Mouse (Mus musculus) retina, adult 2 months (tissue): Measurements from ENCODE around the gene Ripor2.
"Not testable (repeated sequence)": the region's sequence is repeated elsewhere in the genome, so short reads cannot be mapped to it uniquely, and the experiment has no call there.

Experiments used
- DNase-seq: peaks from one replicate; pipeline ENCODE4 v3.0.0-alpha.2; 2012; ENCODE audit warnings: low read depth, low spot score

Gene Ripor2

DNA sequence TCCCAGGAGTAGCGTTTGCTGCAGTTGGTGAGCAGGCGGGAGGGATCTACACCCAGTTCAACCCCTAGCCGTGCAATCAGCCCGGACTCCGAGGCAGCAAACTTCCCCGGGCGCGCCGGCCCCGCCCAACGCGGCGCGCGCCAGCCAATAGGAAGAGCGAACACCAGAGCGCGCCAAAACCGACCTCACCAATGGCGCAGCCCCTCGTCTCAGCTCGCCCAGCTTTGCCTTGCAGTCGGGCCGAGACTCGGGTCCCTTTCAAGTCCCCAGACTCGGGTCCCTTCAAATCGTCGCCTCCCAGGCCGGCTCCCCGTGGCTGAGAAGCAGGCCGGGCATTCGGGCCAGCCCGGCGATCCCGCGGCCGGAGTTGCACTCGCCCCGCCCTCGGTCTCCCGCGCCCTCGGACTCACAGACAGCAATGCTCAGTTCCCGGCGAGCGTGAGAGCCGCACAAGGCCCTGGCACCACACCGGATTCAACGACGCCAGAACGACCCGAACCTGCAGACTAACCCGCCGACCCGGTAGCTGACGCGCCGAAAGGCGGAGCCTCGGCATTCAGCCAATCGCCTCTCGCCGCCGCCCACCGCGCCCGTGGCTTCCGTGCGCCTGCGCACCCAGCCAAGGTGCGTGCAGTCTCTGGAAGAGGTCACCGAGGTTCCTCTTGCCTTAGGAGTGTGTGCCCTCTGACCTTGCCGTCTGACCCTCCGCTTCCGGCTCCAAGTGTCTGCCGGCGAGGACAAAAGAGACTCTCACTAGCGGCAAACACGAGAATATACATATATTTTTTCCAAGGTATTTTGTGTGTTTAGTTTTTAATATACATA, 179.6 kb downstream of the Ripor2 start, which contains the start of gene Gmnn:
Gene Gmnn, minus strand, starts transcription at position 521 of the 825 bp plus-strand sequence.
- peak; percentile 47 for DNase-seq

DNA sequence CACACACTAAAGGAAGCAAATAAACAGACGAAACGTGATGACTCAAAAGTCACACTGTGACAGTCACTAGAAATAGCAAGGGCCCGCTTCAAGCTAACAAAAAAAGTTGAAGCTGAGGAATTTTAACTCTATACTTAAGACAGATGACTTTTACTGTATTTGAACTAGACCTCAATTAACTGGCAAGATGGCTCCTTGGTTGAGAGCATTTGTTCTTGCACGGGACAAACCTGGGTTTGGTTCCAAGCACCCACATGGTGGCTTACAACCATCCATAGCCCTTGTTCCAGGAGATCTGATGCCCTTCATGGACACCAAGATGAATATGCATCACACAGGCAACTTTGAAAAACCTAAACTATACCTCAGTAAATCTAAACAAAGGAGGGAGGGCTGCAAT, 180.3 kb downstream of the Ripor2 start:
- DNase-seq: no peak

DNA sequence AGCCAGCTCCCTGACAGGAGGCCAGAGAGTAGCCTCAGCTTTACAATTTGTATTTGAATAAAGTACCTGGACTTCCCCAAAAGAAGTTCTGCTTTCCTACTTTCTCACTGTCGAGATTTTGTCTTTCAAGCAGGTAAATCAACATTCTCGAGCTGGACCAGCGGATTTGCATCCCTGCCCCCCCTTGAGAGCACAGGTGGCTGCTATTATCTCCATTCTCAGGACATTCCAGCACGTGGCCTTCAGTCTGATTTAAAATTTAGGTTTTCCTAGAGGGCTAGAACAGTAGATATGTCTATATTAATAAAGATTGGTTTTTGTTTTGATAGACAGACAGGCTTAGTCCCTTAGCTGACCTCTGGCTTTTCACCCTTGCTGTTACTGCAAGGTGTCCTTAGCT, 185.8 kb downstream of the Ripor2 start:
- not testable (repeated sequence) for DNase-seq

DNA sequence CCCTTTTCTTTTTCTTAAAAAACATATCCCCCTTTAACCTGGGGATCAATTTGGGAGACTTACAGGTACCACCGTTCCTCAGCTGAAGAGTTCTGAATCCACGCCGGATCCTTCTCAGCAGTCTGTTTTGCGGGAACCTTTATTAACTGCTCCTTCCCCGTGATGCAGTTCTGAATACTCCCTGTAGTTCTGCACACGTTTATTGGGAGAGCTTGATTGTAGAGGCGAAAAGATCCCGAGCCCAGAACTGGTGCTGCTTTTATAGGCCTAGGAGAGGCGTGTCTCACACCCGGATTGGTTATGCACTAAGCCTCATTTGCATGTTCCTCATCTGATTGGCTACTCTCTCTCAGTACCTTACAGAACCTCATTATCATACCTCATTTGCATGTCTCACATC, 189.5 kb downstream of the Ripor2 start:
- DNase-seq: not testable (repeated sequence)

DNA sequence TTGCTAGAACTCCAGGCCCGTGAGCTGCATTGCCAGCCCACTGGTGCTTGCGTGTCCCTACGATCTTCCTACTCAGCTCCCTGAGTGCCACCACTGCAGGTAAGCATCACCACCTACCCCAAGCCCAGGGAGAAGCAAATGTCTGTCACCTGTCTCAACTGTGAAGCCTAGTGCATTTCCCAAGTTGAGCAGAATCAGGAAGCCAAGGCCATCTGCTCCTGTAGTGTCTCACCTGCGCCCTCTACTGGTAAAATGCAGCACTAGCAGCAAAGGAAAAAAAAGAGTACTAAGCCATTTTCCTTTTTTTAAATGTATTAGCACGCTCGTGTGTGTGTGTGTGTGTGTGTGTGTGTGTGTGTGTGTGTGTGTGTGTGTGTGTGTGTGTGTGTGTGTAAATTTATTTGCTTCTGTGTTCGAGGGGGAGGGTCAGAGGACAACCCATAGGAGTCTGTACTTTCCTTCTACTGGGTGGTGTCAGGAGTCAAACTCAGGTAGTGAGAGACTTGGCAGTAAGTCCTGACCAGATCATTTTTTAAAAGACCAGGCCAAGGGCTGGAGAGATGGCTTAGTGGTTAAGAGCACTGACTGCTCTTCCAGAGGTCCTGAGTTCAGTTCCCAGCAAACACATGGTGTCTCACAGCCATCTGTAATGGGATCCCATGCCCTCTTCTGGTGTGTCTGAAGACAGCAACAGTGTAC, 194.3 kb downstream of the Ripor2 start:
- DNase-seq: no peak

DNA sequence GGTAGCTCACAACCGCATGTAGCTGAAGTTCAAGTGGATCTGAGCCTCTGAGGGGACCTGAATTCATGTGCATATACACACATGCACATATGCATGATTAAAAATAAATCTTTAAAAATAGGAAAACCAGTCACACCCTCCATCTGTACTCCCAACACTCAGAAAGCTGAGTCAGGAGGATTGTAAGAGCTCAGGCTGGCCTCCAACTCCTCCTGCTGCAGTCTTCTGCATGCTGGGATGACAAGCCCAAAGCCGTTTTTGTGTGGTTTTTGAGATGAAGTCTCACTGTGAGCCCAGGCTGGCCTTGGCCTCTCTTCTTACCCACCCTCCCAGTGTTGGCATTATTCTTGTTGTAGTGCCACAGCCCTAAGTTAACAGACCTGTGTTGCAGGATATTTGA, 196.0 kb downstream of the Ripor2 start:
- DNase-seq: no peak

DNA sequence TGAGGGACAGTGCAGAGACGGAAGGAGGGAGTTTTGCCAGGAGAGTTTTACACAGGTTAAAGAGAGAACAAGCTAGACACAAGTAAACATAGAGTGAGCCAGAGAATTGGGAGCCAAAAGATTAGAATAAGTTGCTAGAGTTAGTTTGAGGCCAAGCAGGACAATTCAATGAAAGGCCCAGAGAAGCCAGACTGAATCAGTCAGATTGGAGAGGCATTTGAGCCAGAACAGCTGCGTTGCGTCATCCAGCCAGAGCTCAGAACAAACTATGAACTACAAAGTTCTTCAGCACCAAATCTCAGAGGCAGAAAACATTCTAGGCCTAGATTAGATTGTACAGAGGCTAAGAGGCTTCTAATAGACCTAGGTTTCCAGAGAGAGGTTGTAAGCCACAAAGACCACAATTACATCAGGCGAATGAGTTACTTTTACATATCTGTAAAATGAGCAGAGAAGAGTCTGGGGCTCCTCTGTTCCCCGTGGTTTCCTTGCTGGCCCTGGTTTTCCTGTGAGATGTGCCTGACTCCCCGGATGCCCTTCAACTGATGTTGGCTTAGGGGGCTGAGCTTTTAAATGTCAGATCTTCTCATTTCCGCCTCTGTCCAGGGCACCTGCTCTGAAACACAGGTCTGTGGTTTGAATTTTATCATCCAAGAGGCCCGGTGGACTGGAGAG, 196.9 kb downstream of the Ripor2 start:
- no peak for DNase-seq

DNA sequence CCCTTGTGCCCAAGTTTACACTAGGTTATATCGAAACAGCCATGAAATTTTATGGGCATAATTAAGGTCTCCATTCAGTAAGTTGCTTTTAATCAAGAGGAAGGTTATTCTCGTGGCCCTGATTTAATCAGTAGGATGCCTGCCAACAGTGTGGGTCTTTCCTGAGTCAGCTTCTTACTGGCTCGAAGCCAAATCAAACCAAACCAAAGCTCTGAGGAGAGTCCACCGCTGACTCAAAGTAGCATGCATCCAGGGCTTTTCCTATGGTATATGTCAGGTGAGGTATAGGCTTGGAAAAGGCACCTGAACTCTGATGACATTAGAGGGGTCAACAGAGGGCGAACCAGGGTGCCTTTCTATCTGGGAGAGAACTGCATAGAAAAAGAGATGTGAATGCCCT, 199.9 kb downstream of the Ripor2 start:
- no peak for DNase-seq
